Mouse (Mus musculus) forebrain, embryonic 11.5 days (tissue): Measurements from ENCODE around the gene Klrb1a. TPM values are rescaled to one million over a fixed set of nuclear protein-coding genes. Genes with fewer than 3 reads are reported as not detected.

ENCODE experiments used
- ATAC-seq: fragments of 200-750 bp; cut with Nextera tagmentation; replicated peaks from 2 replicates; pipeline ENCODE4 v1.8.0; 2017; ENCODE audit warnings: moderate TSS enrichment; ENCODE audit not compliant: low FRiP score
- DNase-seq: peaks from one replicate; pipeline ENCODE4 v3.0.0-alpha.2; 2017; ENCODE audit warnings: low spot score
- H3K27ac ChIP-seq: fragments of 300-500 bp; sonication (generic); 2 replicates; pipeline ENCODE4 v1.5.1; 2014; ENCODE audit warnings: low read depth, low read length
- H3K27me3 ChIP-seq: fragments of 300-500 bp; sonication (generic); 2 replicates; pipeline ENCODE4 v1.6.1; 2014; ENCODE audit warnings: mild to moderate bottlenecking, low read length, mixed read lengths; ENCODE audit not compliant: control insufficient read depth, insufficient read depth
- H3K36me3 ChIP-seq: fragments of 300-500 bp; sonication (generic); 2 replicates; pipeline ENCODE4 v1.6.1; 2014; ENCODE audit warnings: mild to moderate bottlenecking, low read length, moderate library complexity, mixed read lengths; ENCODE audit not compliant: control insufficient read depth, insufficient read depth
- H3K4me1 ChIP-seq: fragments of 300-500 bp; sonication (generic); replicated peaks from 2 replicates; pipeline ENCODE4 v1.6.1; 2014; ENCODE audit warnings: low read length, mixed read lengths; ENCODE audit not compliant: control insufficient read depth, insufficient read depth
- H3K4me2 ChIP-seq: fragments of 300-500 bp; sonication (generic); 2 replicates; pipeline ENCODE4 v1.6.1; 2014; ENCODE audit warnings: low read depth, mild to moderate bottlenecking, low read length, moderate library complexity, mixed read lengths; ENCODE audit not compliant: severe bottlenecking
- H3K4me3 ChIP-seq: fragments of 300-500 bp; sonication (generic); 2 replicates; pipeline ENCODE4 v1.5.1; 2014; ENCODE audit warnings: low read depth, low read length
- H3K9ac ChIP-seq: fragments of 300-500 bp; sonication (generic); 2 replicates; pipeline ENCODE4 v1.6.1; 2014; ENCODE audit warnings: low read length
- H3K9me3 ChIP-seq: fragments of 300-500 bp; sonication (generic); 2 replicates; pipeline ENCODE4 v1.6.1; 2016; ENCODE audit warnings: low read length, mixed read lengths; ENCODE audit not compliant: control insufficient read depth
- WGBS: fragments of 180-500 bp; shearing (Covaris S2); extraction: QIAGEN DNeasy Blood & Tissue Kit; methylation state at CpG from one replicate; pipeline ENCODE4 v1.1.7; 2014; 5-methylcytosine and 5-hydroxymethylcytosine counted together
- polyA plus RNA-seq: library from polyadenylated mRNA; unstranded; fragments of >200 nt; fragmentation: Nextera tagmentation; extraction: Ambion mirVana; gene quantifications from 2 replicates; pipeline ENCODE4 v1.2.1, GENCODE M21; 2014

Klrb1a gene
- polyA plus RNA-seq, 1 experiment from 2014 or later: not detected

- ATAC-seq (no peak), DNase-seq (no peak)
- no peak overlapping the region for H3K27ac ChIP-seq
- no peaks in the 10 kb centered on the region for H3K4me1 ChIP-seq
- no peak overlapping the region for H3K4me3 ChIP-seq
- no peaks in the 10 kb centered on the region for H3K36me3 ChIP-seq
- no peak overlapping the region for H3K9ac ChIP-seq
- WGBS: 69% methylated on average over 2 of the region's 2 CpGs
- no peak overlapping the region for H3K4me2 ChIP-seq
- H3K27me3 ChIP-seq: no peaks in the 10 kb centered on the region
- no peaks in the 10 kb centered on the region for H3K9me3 ChIP-seq
Observed at GRCm38 (mm10) chr6:128622733-128623132, 600 bp downstream of the Klrb1a start.

GRCm38 (mm10) chr6:128606350-128606749 lies 17.0 kb downstream of the Klrb1a start:
- DNase-seq (no peak), ATAC-seq (no peak)
- H3K36me3 ChIP-seq: no peaks in the 10 kb centered on the region
- no peak overlapping the region for H3K27ac ChIP-seq
- H3K27me3 ChIP-seq: no peaks in the 10 kb centered on the region
- no peak overlapping the region for H3K4me2 ChIP-seq
- no peak overlapping the region for H3K4me3 ChIP-seq
- no peaks in the 10 kb centered on the region for H3K4me1 ChIP-seq
- WGBS: 81% methylated on average over 9 of the region's 9 CpGs
- H3K9me3 ChIP-seq: no peaks in the 10 kb centered on the region
- no peak overlapping the region for H3K9ac ChIP-seq

- Histone ChIP-seq H3K27ac (no peak overlapping the region), H3K4me1 (no peaks in the 10 kb centered on the region), H3K9me3 (no peaks in the 10 kb centered on the region), H3K4me3 (no peak overlapping the region), H3K27me3 (no peaks in the 10 kb centered on the region), H3K9ac (no peak overlapping the region), H3K4me2 (no peak overlapping the region), H3K36me3 (no peaks in the 10 kb centered on the region)
- DNase-seq (no peak), ATAC-seq (no peak; the same call in 1 of the 2 replicates)
- 42% methylated on average over 5 of the region's 5 CpGs for WGBS
Observed at GRCm38 (mm10) chr6:128604512-128604911, 18.8 kb downstream of the Klrb1a start.

GRCm38 (mm10) chr6:128602463-128603201 lies 20.7 kb downstream of the Klrb1a start:
- Histone ChIP-seq H3K4me1 (no peaks in the 10 kb centered on the region), H3K9me3 (no peaks in the 10 kb centered on the region), H3K9ac (no peak overlapping the region), H3K4me2 (no peak overlapping the region), H3K4me3 (no peak overlapping the region), H3K36me3 (no peaks in the 10 kb centered on the region), H3K27me3 (no peaks in the 10 kb centered on the region), H3K27ac (no peak overlapping the region)
- ATAC-seq (peak; percentile 49), DNase-seq (no peak)
- 49% methylated on average over 10 of the region's 10 CpGs for WGBS

- no peak overlapping the region for H3K9ac ChIP-seq
- H3K27ac ChIP-seq: no peak overlapping the region
- no peak overlapping the region for H3K4me2 ChIP-seq
- ATAC-seq (peak; percentile 19; the same call in 1 of the 2 replicates), DNase-seq (no peak)
- no peaks in the 10 kb centered on the region for H3K4me1 ChIP-seq
- WGBS: 60% methylated on average over 3 of the region's 3 CpGs
- H3K9me3 ChIP-seq: no peaks in the 10 kb centered on the region
- H3K36me3 ChIP-seq: no peaks in the 10 kb centered on the region
- H3K27me3 ChIP-seq: no peaks in the 10 kb centered on the region
- no peak overlapping the region for H3K4me3 ChIP-seq
Observed at GRCm38 (mm10) chr6:128602026-128602425, 21.3 kb downstream of the Klrb1a start.

- ATAC-seq: no peak
- no peak overlapping the region for H3K27ac ChIP-seq
- no peak overlapping the region for H3K4me2 ChIP-seq
- H3K9ac ChIP-seq: no peak overlapping the region
- no peak overlapping the region for H3K4me3 ChIP-seq
- H3K4me1 ChIP-seq: no peaks in the 10 kb centered on the region
- no peak for DNase-seq
- H3K9me3 ChIP-seq: no peaks in the 10 kb centered on the region
- no peaks in the 10 kb centered on the region for H3K27me3 ChIP-seq
- WGBS: 64% methylated on average over 4 of the region's 4 CpGs
- H3K36me3 ChIP-seq: no peaks in the 10 kb centered on the region
Observed at GRCm38 (mm10) chr6:128599555-128599954, 23.8 kb downstream of the Klrb1a start.

GRCm38 (mm10) chr6:128598256-128599047 lies 24.9 kb downstream of the Klrb1a start:
- DNase-seq (no peak), ATAC-seq (no peak)
- Histone ChIP-seq H3K36me3 (no peaks in the 10 kb centered on the region), H3K27ac (no peak overlapping the region), H3K9me3 (no peaks in the 10 kb centered on the region), H3K27me3 (no peaks in the 10 kb centered on the region), H3K4me3 (no peak overlapping the region), H3K9ac (no peak overlapping the region), H3K4me1 (no peaks in the 10 kb centered on the region), H3K4me2 (no peak overlapping the region)
- 75% methylated on average over 2 of the region's 2 CpGs for WGBS

GRCm38 (mm10) chr6:128597121-128597522 lies 26.2 kb downstream of the Klrb1a start:
- ATAC-seq (peak; percentile 63; the same call in 1 of the 2 replicates), DNase-seq (no peak)
- Histone ChIP-seq H3K36me3 (no peaks in the 10 kb centered on the region), H3K27me3 (no peaks in the 10 kb centered on the region), H3K4me2 (no peak overlapping the region), H3K9me3 (no peaks in the 10 kb centered on the region), H3K4me3 (no peak overlapping the region), H3K9ac (no peak overlapping the region), H3K4me1 (no peaks in the 10 kb centered on the region), H3K27ac (no peak overlapping the region)
- WGBS: 44% methylated on average over 9 of the region's 9 CpGs
